Mouse (Mus musculus): ENCODE data around the gene Rora.
A peak's percentile ranks its signal among the peaks of the same experiment; 100 is the strongest.

Rora gene

GRCm38 (mm10) chr9:68941037-68941436, 287.5 kb downstream of the Rora start:
- DNase-seq (ENCODE audit: low read depth in 1 of 2, low spot score in 2 of 2) = no peak

- no peak for DNase-seq (ENCODE audit: low read depth in 1 of 2, low spot score in 2 of 2)
These were observed 289.0 kb downstream of the Rora start for GRCm38 (mm10) chr9:68942595-68943011.

- no peak for DNase-seq (ENCODE audit: low read depth in 1 of 2, low spot score in 2 of 2)
These were observed 290.4 kb downstream of the Rora start for GRCm38 (mm10) chr9:68944026-68944425.

GRCm38 (mm10) chr9:68947707-68948106, 294.1 kb downstream of the Rora start:
- DNase-seq (ENCODE audit: low read depth in 1 of 2, low spot score in 2 of 2) = no peak

GRCm38 (mm10) chr9:68948141-68948540, 294.6 kb downstream of the Rora start:
- DNase-seq (ENCODE audit: low read depth in 1 of 2, low spot score in 2 of 2) = no peak

GRCm38 (mm10) chr9:68956210-68956874, 302.8 kb downstream of the Rora start:
- DNase-seq (ENCODE audit: low read depth in 1 of 2, low spot score in 2 of 2) = no peak

GRCm38 (mm10) chr9:68956938-68957573, 303.5 kb downstream of the Rora start:
- DNase-seq (ENCODE audit: low read depth in 1 of 2, low spot score in 2 of 2) = peak; percentile 3 to 10

GRCm38 (mm10) chr9:68957793-68958192, 304.2 kb downstream of the Rora start:
- no peak for DNase-seq (ENCODE audit: low read depth in 1 of 2, low spot score in 2 of 2)

- DNase-seq (ENCODE audit: low read depth in 1 of 2, low spot score in 2 of 2) = no peak
These were observed 305.3 kb downstream of the Rora start for GRCm38 (mm10) chr9:68958919-68959318.

GRCm38 (mm10) chr9:68963898-68964297, 310.3 kb downstream of the Rora start:
- no peak for DNase-seq (ENCODE audit: low read depth in 1 of 2, low spot score in 2 of 2)

GRCm38 (mm10) chr9:68966540-68966939, 313.0 kb downstream of the Rora start:
- DNase-seq (ENCODE audit: low read depth in 1 of 2, low spot score in 2 of 2) = no peak

- no peak for DNase-seq (ENCODE audit: low read depth in 1 of 2, low spot score in 2 of 2)
These were observed 316.5 kb downstream of the Rora start for GRCm38 (mm10) chr9:68970074-68970473.

GRCm38 (mm10) chr9:68972277-68972676, 318.7 kb downstream of the Rora start:
- no peak for DNase-seq (ENCODE audit: low read depth in 1 of 2, low spot score in 2 of 2)

- no peak for DNase-seq (ENCODE audit: low read depth in 1 of 2, low spot score in 2 of 2)
These were observed 320.9 kb downstream of the Rora start for GRCm38 (mm10) chr9:68974517-68974916.

- DNase-seq (ENCODE audit: low read depth in 1 of 2, low spot score in 2 of 2) = no peak
These were observed 322.6 kb downstream of the Rora start for GRCm38 (mm10) chr9:68976136-68976535.

- no peak for DNase-seq (ENCODE audit: low read depth in 1 of 2, low spot score in 2 of 2)
These were observed 323.3 kb downstream of the Rora start for GRCm38 (mm10) chr9:68976851-68977250.

- DNase-seq (ENCODE audit: low read depth in 1 of 2, low spot score in 2 of 2) = no peak
These were observed 325.1 kb downstream of the Rora start for GRCm38 (mm10) chr9:68978656-68979055.

GRCm38 (mm10) chr9:68980041-68980440, 326.5 kb downstream of the Rora start:
- DNase-seq (ENCODE audit: low read depth in 1 of 2, low spot score in 2 of 2) = no peak

- no peak for DNase-seq (ENCODE audit: low read depth in 1 of 2, low spot score in 2 of 2)
These were observed 331.5 kb downstream of the Rora start for GRCm38 (mm10) chr9:68985046-68985445.

GRCm38 (mm10) chr9:68985796-68986195, 332.2 kb downstream of the Rora start:
- no peak for DNase-seq (ENCODE audit: low read depth in 1 of 2, low spot score in 2 of 2)

GRCm38 (mm10) chr9:68987290-68988042, 333.9 kb downstream of the Rora start:
- DNase-seq (ENCODE audit: low read depth in 1 of 2, low spot score in 2 of 2) = no peak

Measured in monocyte, adult 2 months (primary cell).